Mouse (Mus musculus) G1E (cell line): ENCODE data around the gene Setd2. TPM values are rescaled to one million over a fixed set of nuclear protein-coding genes. Genes with fewer than 3 reads are reported as not detected.

Source experiments
- ATAC-seq: 2 replicates; pipeline ENCODE4 v1.8.0; 2016; ENCODE audit warnings: mild to moderate bottlenecking; ENCODE audit not compliant: insufficient number of reproducible peaks, poor library complexity, low FRiP score, severe bottlenecking; ENCODE audit errors: extremely low read depth
- DNase-seq: peaks from one replicate; pipeline ENCODE4 v3.0.0; 2012; ENCODE audit warnings: low spot score
- H3K27me3 ChIP-seq: 2 replicates; pipeline ENCODE4 v1.6.1; 2012; ENCODE audit warnings: mild to moderate bottlenecking, low read length, inconsistent platforms; ENCODE audit not compliant: insufficient read depth
- H3K36me3 ChIP-seq: replicated peaks from 2 replicates; pipeline ENCODE3; 2012; ENCODE audit warnings: mild to moderate bottlenecking, inconsistent platforms
- H3K4me1 ChIP-seq: 2 replicates; pipeline ENCODE4 v1.6.1; 2012; ENCODE audit warnings: low read depth, low read length, inconsistent platforms, mixed read lengths; ENCODE audit not compliant: insufficient read depth
- H3K4me3 ChIP-seq: 2 replicates; pipeline ENCODE4 v1.5.1; 2012; ENCODE audit warnings: low read depth, mild to moderate bottlenecking, inconsistent platforms, low read length, moderate library complexity, mixed read lengths
- H3K9me3 ChIP-seq: replicated peaks from 2 replicates; pipeline ENCODE4 v1.6.1; 2012; ENCODE audit warnings: inconsistent platforms
- CTCF ChIP-seq: IDR thresholded peaks from 2 replicates; pipeline ENCODE4 v1.5.1; 2012; ENCODE audit warnings: low read depth, low read length, inconsistent platforms, mixed read lengths
- GATA1 ChIP-seq: IDR thresholded peaks from 2 replicates; pipeline ENCODE4 v1.6.1; 2012; ENCODE audit warnings: borderline replicate concordance, low read length, inconsistent platforms, mixed read lengths
- GATA2 ChIP-seq: IDR thresholded peaks from 2 replicates; pipeline ENCODE4 v1.6.1; 2012; ENCODE audit warnings: low read depth, low read length, inconsistent platforms, borderline replicate concordance
- POLR2AphosphoS5 ChIP-seq: IDR thresholded peaks from 2 replicates; pipeline ENCODE4 v1.6.1; 2012; ENCODE audit warnings: low read depth, low read length, inconsistent platforms; ENCODE audit not compliant: insufficient replicate concordance
- TAL1 ChIP-seq: conservative IDR thresholded peaks from 2 replicates; pipeline ENCODE4 v1.6.1; 2012; ENCODE audit warnings: low read depth, low read length, inconsistent platforms, mixed read lengths
- polyA plus RNA-seq: library from polyadenylated mRNA; stranded (reverse); fragments of >175 nt; gene quantifications from 2 replicates; pipeline ENCODE4 v1.2.3, GENCODE M21; 2012
- total RNA-seq, 2 experiments: library from RNA; stranded (forward) in 1 of 2; stranded (reverse) in 1 of 2; fragments of 200-1000 nt in 1 of 2; fragments of >200 nt in 1 of 2; fragmentation: Nextera tagmentation in 1 of 2; gene quantifications; 2 replicates each; pipeline ENCODE4 v1.2.3; 2014 to 2017

Setd2 gene
- total and polyA plus RNA-seq, 3 experiments, result 20.1 to 221 (median 154) TPM

DNA sequence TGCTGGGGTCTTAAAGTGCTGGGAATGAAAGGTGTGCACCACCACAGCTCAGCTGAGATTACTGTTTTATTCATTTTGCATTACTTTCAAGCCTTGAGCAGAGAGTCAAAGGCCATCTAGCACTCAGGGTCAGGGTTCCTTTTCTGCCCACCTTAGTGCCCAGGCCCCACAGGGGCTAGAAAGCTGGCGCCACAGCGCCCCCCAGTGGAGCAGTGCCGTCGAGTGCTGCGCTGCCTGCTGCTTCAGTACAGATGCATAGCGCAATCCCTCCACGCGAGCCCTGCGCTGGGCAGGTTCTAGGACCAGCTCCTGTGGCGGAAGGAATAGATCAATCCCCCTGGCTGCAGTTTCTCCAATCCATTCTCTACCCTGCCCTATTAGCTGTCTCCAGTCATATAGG is 98.8 kb downstream of the Setd2 start:
- no peak for TF ChIP-seq GATA2
- no peak for TF ChIP-seq TAL1
- TF ChIP-seq GATA1, result no peak
- TF ChIP-seq CTCF, result peak; percentile 53
- no peak for TF ChIP-seq POLR2AphosphoS5
- DNase-seq (no peak), ATAC-seq (no peak)
- Histone ChIP-seq H3K36me3 (peaks cover 100% of the 10 kb centered on the region), H3K4me3 (no peak overlapping the region), H3K9me3 (no peaks in the 10 kb centered on the region), H3K4me1 (peaks cover 6% of the 10 kb centered on the region), H3K27me3 (no peaks in the 10 kb centered on the region)

DNA sequence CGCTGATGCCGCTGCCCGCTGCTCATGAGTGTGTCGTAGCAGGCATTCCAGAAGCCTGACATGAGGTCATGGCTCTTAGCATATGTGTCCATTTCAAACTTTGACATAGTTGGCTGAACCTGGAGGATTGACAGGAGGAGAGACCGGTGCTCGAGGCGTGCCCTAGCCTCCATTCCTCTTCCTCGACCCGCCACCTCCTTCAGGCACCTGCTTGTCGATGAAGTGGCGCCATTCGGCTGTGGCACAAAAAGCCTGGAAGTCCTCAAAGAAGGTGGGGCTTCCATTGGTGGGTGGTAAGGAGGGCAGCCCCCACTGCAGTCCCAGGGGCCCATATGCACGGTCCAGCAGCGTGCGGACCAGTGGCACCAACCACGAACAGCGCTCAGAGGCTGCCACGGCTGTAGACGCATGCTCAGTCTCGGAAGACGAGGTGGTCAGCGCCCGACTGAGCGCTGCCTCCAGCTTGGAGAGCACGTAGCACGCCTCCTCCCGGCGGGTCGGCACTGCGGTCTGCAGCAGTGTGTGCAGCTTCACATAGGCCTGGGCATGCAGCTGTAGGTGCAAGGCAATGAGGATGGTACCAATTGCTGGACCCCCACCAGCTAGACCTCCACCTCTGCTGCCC is 99.4 kb downstream of the Setd2 start:
- H3K9me3 ChIP-seq, result no peaks in the 10 kb centered on the region
- peaks cover 100% of the 10 kb centered on the region for H3K36me3 ChIP-seq
- ATAC-seq (no peak), DNase-seq (no peak)
- H3K27me3 ChIP-seq, result no peaks in the 10 kb centered on the region
- TF ChIP-seq GATA2 (no peak), GATA1 (no peak), TAL1 (no peak), POLR2AphosphoS5 (no peak), CTCF (no peak; the same call in 1 of the 2 replicates)
- H3K4me3 ChIP-seq, result no peak overlapping the region
- H3K4me1 ChIP-seq, result peaks cover 6% of the 10 kb centered on the region

DNA sequence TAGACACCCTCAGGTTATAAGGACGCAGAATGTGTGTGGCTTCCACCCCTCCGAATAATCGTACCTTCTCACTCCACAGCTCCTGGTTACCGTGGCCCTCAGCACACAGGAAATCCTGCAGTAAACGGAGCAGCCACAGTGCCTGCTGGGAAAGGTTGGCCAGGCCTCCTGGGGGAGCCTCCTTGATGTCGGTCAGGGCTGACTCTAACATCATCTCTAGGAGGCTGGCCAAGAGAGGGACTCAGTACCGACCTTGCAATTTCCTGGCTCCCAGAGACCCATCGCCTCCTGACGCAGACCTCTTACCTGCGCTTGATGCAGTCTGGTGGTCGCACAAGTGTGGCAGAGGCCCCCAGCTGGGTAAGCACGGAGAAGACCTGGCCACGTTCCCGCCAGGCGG is 100.3 kb downstream of the Setd2 start:
- TF ChIP-seq GATA2 (no peak), CTCF (no peak), POLR2AphosphoS5 (no peak), GATA1 (no peak), TAL1 (no peak)
- H3K4me3 ChIP-seq, result no peak overlapping the region
- peaks cover 6% of the 10 kb centered on the region for H3K4me1 ChIP-seq
- DNase-seq (no peak), ATAC-seq (no peak)
- peaks cover 100% of the 10 kb centered on the region for H3K36me3 ChIP-seq
- no peaks in the 10 kb centered on the region for H3K27me3 ChIP-seq
- H3K9me3 ChIP-seq, result no peaks in the 10 kb centered on the region

DNA sequence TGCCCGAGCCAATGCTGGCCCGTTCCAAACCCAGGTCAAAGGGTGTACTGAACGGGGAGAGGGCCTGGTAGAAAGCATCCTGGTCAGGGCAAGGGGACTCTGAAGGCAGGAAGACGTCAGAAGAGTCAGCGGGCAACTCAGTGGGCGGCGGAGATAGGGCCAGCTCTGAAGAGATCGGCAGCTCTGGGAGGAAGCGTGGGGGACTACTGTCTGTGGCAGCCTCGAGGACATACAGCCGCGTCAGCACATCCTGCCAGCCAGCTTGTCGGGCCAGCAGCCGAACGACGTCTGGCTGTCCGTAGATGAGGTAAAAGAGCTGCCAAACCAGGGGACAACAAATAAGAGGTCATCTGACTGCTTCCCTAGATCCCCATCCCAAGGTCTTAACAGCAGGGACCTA is 101.5 kb downstream of the Setd2 start:
- H3K9me3 ChIP-seq, result no peaks in the 10 kb centered on the region
- no peak for ATAC-seq
- no peak for TF ChIP-seq TAL1
- TF ChIP-seq POLR2AphosphoS5, result no peak
- TF ChIP-seq GATA1, result no peak
- TF ChIP-seq CTCF, result no peak
- TF ChIP-seq GATA2, result no peak
- H3K4me3 ChIP-seq, result no peak overlapping the region
- no peak for DNase-seq
- peaks cover 100% of the 10 kb centered on the region for H3K36me3 ChIP-seq
- no peaks in the 10 kb centered on the region for H3K27me3 ChIP-seq
- H3K4me1 ChIP-seq, result peaks cover 6% of the 10 kb centered on the region

GRCm38 (mm10) chr9:110635225-110635624 is 102.8 kb downstream of the Setd2 start:
- H3K4me1 ChIP-seq, result peaks cover 10% of the 10 kb centered on the region
- H3K9me3 ChIP-seq, result no peaks in the 10 kb centered on the region
- ATAC-seq (no peak), DNase-seq (peak; percentile 84)
- peaks cover 100% of the 10 kb centered on the region for H3K36me3 ChIP-seq
- TF ChIP-seq POLR2AphosphoS5, result no peak
- peak; percentile 84 for TF ChIP-seq CTCF
- no peak for TF ChIP-seq TAL1
- H3K4me3 ChIP-seq, result no peak overlapping the region
- no peaks in the 10 kb centered on the region for H3K27me3 ChIP-seq

DNA sequence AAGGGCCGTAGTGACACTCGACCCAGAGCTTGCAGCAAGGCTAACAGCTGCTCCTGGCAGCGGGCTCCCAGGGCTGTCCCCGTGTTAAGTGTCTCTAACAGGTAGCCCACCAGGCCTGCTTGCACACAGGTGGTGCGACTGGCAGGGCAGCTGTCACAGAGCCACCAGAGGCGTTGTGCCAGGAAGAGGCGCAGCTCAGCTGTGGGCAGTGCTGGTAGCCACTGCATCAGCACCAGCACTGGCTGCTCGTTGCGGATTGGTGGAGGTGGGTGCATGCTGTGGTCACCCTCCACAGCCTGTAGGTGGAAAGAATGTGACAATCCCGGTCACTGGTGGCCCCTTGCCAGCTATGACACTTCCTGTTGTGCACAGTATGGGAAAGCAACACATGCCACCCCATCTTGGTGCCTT is 106.2 kb downstream of the Setd2 start:
- H3K4me1 ChIP-seq, result peaks cover 17% of the 10 kb centered on the region
- TF ChIP-seq TAL1 (no peak), POLR2AphosphoS5 (no peak), GATA2 (no peak), GATA1 (no peak), CTCF (no peak)
- H3K27me3 ChIP-seq, result no peaks in the 10 kb centered on the region
- DNase-seq (no peak), ATAC-seq (no peak)
- peaks cover 100% of the 10 kb centered on the region for H3K36me3 ChIP-seq
- no peak overlapping the region for H3K4me3 ChIP-seq
- no peaks in the 10 kb centered on the region for H3K9me3 ChIP-seq
